Mouse (Mus musculus): ENCODE measurements around the gene Zbtb22.
"Not testable (repeated sequence)": the region's sequence is repeated elsewhere in the genome, so short reads cannot be mapped to it uniquely, and the experiment has no call there.

Gene Zbtb22

DNA sequence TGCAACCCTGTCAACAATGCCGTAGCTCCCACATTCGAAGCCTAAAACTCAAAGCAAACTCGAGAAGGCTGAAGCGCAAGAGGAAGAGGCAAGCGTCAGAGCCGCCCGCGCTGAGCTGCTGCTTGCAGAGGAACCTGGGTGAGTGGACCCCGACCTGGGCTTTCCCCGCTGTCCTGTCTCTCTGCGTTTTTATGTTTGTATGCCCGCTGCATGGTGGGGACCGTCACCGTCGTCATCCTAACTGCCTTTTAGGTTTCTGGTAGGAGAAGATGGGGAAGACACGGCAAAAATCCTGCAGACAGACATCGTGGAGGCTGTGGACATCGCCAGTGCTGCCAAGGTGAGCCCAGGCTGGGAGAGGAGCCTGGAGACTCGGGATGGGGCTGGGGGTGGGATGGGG is 25.7 kb downstream of the Zbtb22 start:
- no peak for DNase-seq (ENCODE audit: low spot score)

- no peak for DNase-seq (ENCODE audit: low spot score)
These were observed 27.8 kb downstream of the Zbtb22 start for GRCm38 (mm10) chr17:33943454-33943853.

GRCm38 (mm10) chr17:33947430-33948089 is 31.9 kb downstream of the Zbtb22 start:
- no peak for DNase-seq (ENCODE audit: low spot score)

GRCm38 (mm10) chr17:33948090-33948904 is 32.6 kb downstream of the Zbtb22 start:
- no peak for DNase-seq (ENCODE audit: low spot score)

- DNase-seq (ENCODE audit: low spot score), result no peak
These were observed 33.3 kb downstream of the Zbtb22 start for GRCm38 (mm10) chr17:33948905-33949537.

GRCm38 (mm10) chr17:33950131-33950625 is 34.5 kb downstream of the Zbtb22 start:
- DNase-seq (ENCODE audit: low spot score), result no peak

DNA sequence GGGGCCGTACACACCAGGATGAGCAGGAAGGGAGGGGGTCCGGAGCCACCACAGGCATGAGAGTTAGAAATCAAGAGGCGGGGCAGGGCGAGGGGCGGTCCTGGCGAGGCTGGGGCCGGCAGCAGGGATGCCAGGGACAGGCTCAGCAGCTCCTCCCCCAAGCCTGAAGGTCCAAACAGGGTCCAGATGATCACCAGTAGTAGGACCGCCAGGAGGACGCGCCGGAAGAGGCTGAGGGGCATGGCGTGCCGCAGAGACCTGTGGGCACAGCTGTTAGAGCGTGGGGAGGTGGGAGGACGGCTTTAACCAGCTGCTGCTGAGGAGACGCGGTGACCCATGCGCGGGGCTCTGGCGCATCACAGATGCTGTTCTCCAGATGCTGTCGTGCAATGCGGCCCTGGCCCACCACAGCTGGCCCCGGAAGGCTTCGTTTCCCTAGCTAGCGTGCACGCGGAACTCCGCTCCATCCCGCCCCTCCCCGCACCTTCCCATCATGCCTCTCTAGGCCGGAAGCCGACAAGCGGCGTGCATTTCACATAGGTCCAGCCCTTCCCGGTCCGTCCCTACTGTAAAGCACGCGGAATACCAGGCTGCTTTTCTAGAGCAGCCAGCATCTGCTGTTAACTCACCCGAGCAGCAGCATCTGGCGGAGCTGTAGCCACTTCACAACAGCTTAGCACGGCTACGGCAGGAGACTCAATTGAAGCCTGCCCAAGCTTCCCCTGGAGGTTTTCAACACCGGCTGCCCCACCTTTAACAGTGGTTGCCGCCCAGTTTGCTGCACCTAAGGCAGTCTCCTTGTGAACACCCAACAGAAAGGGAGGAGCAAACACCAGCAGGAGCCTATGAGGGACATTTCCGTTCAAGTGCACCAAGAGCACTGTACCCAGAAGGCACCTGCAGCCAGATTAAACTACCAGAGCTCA is 35.6 kb downstream of the Zbtb22 start, which contains the start of gene B3galt4:
TSS of gene B3galt4 (minus strand) at position 468 of the 926 bp plus-strand sequence.
- DNase-seq (ENCODE audit: low spot score), result peak; percentile 83

DNA sequence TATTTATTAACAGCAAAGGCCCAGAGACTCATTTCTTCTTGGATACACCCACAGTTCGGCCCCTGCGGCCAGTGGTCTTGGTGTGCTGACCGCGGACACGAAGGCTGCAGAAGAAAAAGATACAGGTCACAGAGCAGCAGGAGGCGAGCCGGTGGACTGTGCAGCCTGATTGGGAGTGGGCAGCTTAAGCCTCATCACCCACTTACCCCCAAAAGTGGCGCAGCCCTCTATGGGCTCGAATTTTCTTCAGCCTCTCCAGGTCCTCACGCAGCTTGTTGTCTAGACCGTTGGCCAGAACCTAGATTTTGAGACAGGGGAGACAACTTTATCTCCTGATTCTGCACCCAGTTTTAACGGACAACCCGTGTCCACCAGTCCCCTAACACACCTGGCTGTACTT is 36.3 kb downstream of the Zbtb22 start:
- not testable (repeated sequence) for DNase-seq (ENCODE audit: low spot score)

DNA sequence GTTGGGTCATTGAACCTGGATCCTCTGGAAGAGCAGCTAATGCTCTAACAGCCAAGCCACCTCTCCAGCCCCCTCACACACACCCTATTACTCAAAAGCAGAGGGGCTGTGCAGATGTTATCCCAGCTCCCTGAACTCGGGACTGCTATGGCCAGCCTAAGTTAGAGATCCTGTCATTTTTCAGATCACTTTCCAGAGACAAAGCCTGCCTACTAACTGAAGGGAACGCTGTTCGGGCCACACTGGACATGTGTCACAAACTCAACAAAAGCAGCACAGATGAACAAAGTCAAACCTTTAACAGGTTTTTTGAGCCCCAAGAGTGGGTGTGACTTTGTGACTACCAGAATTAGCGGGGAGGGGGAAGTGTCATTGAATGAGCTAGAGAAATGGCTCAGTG is 37.2 kb downstream of the Zbtb22 start:
- DNase-seq (ENCODE audit: low spot score), result no peak

DNA sequence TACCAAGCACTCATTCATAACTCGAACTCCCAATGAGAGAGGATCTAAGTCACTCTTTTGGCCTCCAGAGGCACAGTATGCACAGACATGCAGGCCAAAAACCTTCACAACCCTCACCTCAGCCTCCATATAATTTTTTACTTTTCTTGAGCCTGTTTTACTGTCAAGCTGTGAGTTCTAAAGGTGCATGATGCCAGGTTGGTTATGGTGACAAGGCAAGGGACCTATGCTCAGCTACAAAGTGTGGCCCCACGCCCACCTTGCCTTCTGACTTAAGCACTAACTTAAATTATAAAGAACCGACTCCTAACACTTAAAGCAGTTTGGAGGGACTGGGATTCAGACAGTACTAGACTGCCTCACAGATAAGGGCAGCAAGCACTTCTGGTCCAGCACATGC is 37.6 kb downstream of the Zbtb22 start:
- DNase-seq (ENCODE audit: low spot score), result no peak

DNA sequence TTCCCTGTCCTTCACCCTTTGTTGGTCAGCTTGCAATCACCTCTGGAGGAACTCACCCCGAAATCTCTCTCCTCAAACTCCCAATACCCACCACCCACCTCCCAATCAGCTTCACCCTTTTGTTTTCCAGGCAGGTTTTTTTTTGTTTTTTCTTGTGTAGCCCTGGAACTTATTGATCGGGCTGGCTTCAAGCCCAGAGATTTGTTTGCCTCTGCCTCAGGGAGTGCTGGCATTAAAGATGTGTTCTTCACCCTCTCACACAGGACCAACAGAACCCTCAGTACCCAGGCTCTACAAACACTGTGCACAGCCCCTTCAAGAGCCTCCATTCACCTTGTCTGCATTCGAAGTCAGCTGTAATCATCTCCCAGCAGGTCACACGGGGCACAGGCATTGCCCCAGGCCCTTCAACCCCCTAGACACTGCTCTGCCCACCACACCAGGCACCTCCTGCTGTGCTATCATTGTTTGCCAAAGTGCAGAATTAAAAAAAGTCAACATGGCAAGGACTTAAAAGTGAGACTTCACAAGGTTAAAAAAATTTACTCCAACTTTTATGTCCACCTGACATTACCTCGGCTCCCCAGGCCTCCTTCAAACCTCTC is 38.4 kb downstream of the Zbtb22 start:
- DNase-seq (ENCODE audit: low spot score), result no peak

- DNase-seq (ENCODE audit: low spot score), result no peak
These were observed 39.2 kb downstream of the Zbtb22 start for GRCm38 (mm10) chr17:33954646-33955554.

- peak; percentile 95 for DNase-seq (ENCODE audit: low spot score)
These were observed 40.0 kb downstream of the Zbtb22 start, which contains the start of the genes Vps52 and Rps18 for GRCm38 (mm10) chr17:33955555-33956214. Gene Vps52 (plus strand): TSS chr17:33955812. Gene Rps18 (minus strand): TSS chr17:33956001.

- no peak for DNase-seq (ENCODE audit: low spot score)
These were observed 40.6 kb downstream of the Zbtb22 start for GRCm38 (mm10) chr17:33956336-33956735.

GRCm38 (mm10) chr17:33957493-33957892 is 41.8 kb downstream of the Zbtb22 start:
- DNase-seq (ENCODE audit: low spot score), result no peak

- DNase-seq (ENCODE audit: low spot score), result no peak
These were observed 42.7 kb downstream of the Zbtb22 start for GRCm38 (mm10) chr17:33958451-33958850.

DNA sequence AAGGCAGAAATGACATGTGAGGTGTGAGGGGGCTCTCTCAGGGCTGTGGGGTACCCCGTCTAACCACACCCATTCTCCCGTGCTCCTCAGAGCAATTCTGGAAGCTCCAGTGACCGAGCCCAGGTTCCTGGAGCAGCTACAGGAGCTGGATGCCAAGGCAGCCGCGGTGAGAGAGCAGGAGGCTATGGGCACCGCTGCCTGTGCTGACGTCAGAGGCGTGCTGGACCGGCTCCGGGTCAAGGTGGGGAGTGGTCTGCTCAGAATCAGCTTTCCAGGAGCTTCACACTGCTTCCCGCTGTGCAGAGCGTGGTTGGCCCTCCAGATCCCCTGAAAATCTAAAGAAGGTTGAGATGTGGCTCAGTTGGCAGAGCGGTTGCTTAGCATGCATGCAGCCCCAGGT is 43.4 kb downstream of the Zbtb22 start:
- no peak for DNase-seq (ENCODE audit: low spot score)

GRCm38 (mm10) chr17:33959948-33960347 is 44.2 kb downstream of the Zbtb22 start:
- DNase-seq (ENCODE audit: low spot score), result no peak

- DNase-seq (ENCODE audit: low spot score), result no peak
These were observed 47.2 kb downstream of the Zbtb22 start for GRCm38 (mm10) chr17:33962876-33963275.

All from urinary bladder, postnatal 14 days (tissue).